ENCODE assay signal across 16 mouse cellular contexts in genomic region chr5:100671897-100672296, GRCm38 (mm10). TPM values are rescaled to one million over a fixed set of nuclear protein-coding genes. Genes with fewer than 3 reads are reported as not detected.
A peak's percentile ranks its signal among the peaks of the same experiment; 100 is the strongest.
DNase-seq lines count a peak whose midpoint lies in the region; ATAC-seq and TF ChIP-seq lines count a peak whose summit lies in the region.
"Had no signal": no experiment of that assay in that cellular context is flagged by ENCODE, and none has a peak within 500 bp of the region (broad histone marks: within the 10 kb centered on the region; RNA-seq: fewer than 3 reads in every experiment).

No protein-coding gene starts in this region.

- no peaks in the 10 kb centered on the region for H3K27me3 ChIP-seq in lung, postnatal 0 days (replicated peaks; ENCODE audit: insufficient read depth, low read length)
- no peaks in the 10 kb centered on the region for H3K27me3 ChIP-seq in intestine, embryonic 15.5 days (replicated peaks)
- H3K27me3 ChIP-seq in stomach, embryonic 15.5 days (replicated peaks), result no peaks in the 10 kb centered on the region
- no peaks in the 10 kb centered on the region for H3K27me3 ChIP-seq in midbrain, embryonic 15.5 days (replicated peaks)
- H3K27me3 ChIP-seq: embryonic facial prominence, embryonic 15.5 days; forebrain, embryonic 15.5 days; heart, embryonic 15.5 days; hindbrain, embryonic 13.5 days had no signal

- TF ChIP-seq CTCF in lung, postnatal 0 days (IDR thresholded peaks at IDR 0.05), result no peak

- H3K4me2 ChIP-seq in lung, postnatal 0 days (replicated peaks; ENCODE audit: low read depth, low read length), result no peak overlapping the region
- H3K4me2 ChIP-seq in intestine, embryonic 15.5 days (replicated peaks), result peak overlapping the region; percentile 4; the same call in 1 of the 2 replicates
- peak overlapping the region; percentile 66; the same call in 1 of the 2 replicates for H3K4me2 ChIP-seq in stomach, embryonic 15.5 days
- no peak overlapping the region for H3K4me2 ChIP-seq in midbrain, embryonic 15.5 days
- H3K4me2 ChIP-seq: embryonic facial prominence, embryonic 15.5 days; forebrain, embryonic 15.5 days; heart, embryonic 11.5 days; hindbrain, embryonic 13.5 days had no signal

- no peaks in the 10 kb centered on the region for H3K36me3 ChIP-seq in lung, postnatal 0 days (ENCODE audit: insufficient read depth, low read length)
- 0 out of 2 replicates have a peak, but pooled peaks cover 4% of the 10 kb centered on the region for H3K36me3 ChIP-seq in intestine, embryonic 15.5 days
- no peaks in the 10 kb centered on the region for H3K36me3 ChIP-seq in stomach, embryonic 15.5 days
- H3K36me3 ChIP-seq in midbrain, embryonic 15.5 days (replicated peaks), result no peaks in the 10 kb centered on the region; the same call in 1 of the 2 replicates
- H3K36me3 ChIP-seq: embryonic facial prominence, embryonic 15.5 days; forebrain, embryonic 15.5 days had no signal

- WGBS in lung, postnatal 0 days, result 46% methylated on average over 3 of the region's 3 CpGs
- WGBS in intestine, embryonic 15.5 days, result 51% methylated on average over 3 of the region's 3 CpGs
- 46% methylated on average over 3 of the region's 3 CpGs for whole genome bisulfite sequencing in stomach, embryonic 15.5 days
- WGBS in midbrain, embryonic 15.5 days, result 89% methylated on average over 3 of the region's 3 CpGs

- no peaks in the 10 kb centered on the region for H3K9me3 ChIP-seq in lung, postnatal 0 days (ENCODE audit: low read length)
- no peaks in the 10 kb centered on the region for H3K9me3 ChIP-seq in intestine, embryonic 15.5 days
- H3K9me3 ChIP-seq in stomach, embryonic 15.5 days, result no peaks in the 10 kb centered on the region
- no peaks in the 10 kb centered on the region for H3K9me3 ChIP-seq in midbrain, embryonic 15.5 days
- H3K9me3 ChIP-seq: embryonic facial prominence, embryonic 15.5 days; forebrain, embryonic 15.5 days; heart, embryonic 15.5 days; hindbrain, embryonic 13.5 days had no signal

- 0 out of 2 replicates have a peak, but pooled peaks cover 5% of the 10 kb centered on the region for H3K4me1 ChIP-seq in lung, postnatal 0 days (ENCODE audit: insufficient read depth, low read depth, low read length)
- peaks cover 21% of the 10 kb centered on the region; the same call in 1 of the 2 replicates for H3K4me1 ChIP-seq in intestine, embryonic 15.5 days (replicated peaks)
- H3K4me1 ChIP-seq in stomach, embryonic 15.5 days, result peaks cover 8% of the 10 kb centered on the region
- peaks cover 17% of the 10 kb centered on the region for H3K4me1 ChIP-seq in midbrain, embryonic 15.5 days

- no peak overlapping the region for H3K4me3 ChIP-seq in lung, postnatal 0 days (ENCODE audit: low read depth, low read length)
- no peak overlapping the region for H3K4me3 ChIP-seq in intestine, embryonic 15.5 days (replicated peaks)
- no peak overlapping the region for H3K4me3 ChIP-seq in stomach, embryonic 15.5 days (replicated peaks)
- no peak overlapping the region for H3K4me3 ChIP-seq in midbrain, embryonic 15.5 days
- H3K4me3 ChIP-seq: embryonic facial prominence, embryonic 15.5 days; heart, adult 2 months; heart, embryonic 15.5 days; hindbrain, embryonic 13.5 days had no signal

- peak; percentile 40 for DNase-seq in lung, postnatal 0 days (ENCODE audit: low spot score)
- no peak for DNase-seq in lung, postnatal 4 days
- no peak for DNase-seq in thymus, adult 18-20 months
- DNase-seq: gastrocnemius, postnatal 14 days had no signal

- ATAC-seq in lung, postnatal 0 days, result peak; percentile 13; the same call in 1 of the 2 replicates
- ATAC-seq in intestine, embryonic 15.5 days, result no peak
- no peak for ATAC-seq in stomach, embryonic 15.5 days (ENCODE audit: insufficient read depth, low FRiP score, low read depth)
- no peak for ATAC-seq in midbrain, embryonic 15.5 days (replicated peaks)
- ATAC-seq in erythroblast, adult 5-6 weeks (replicated peaks; ENCODE audit: low FRiP score, poor library complexity, severe bottlenecking), result no peak
- ATAC-seq: CD4-positive, CD25-positive, alpha-beta regulatory T cell, adult 4 months; forebrain, embryonic 15.5 days had no signal

- no peak overlapping the region for H3K9ac ChIP-seq in lung, postnatal 0 days (replicated peaks; ENCODE audit: low read depth)
- H3K9ac ChIP-seq in intestine, embryonic 15.5 days, result no peak overlapping the region
- no peak overlapping the region for H3K9ac ChIP-seq in stomach, embryonic 15.5 days
- H3K9ac ChIP-seq in midbrain, embryonic 15.5 days, result no peak overlapping the region
- H3K9ac ChIP-seq: embryonic facial prominence, embryonic 15.5 days; forebrain, embryonic 15.5 days; heart, embryonic 15.5 days; hindbrain, embryonic 13.5 days had no signal

- no peak overlapping the region for H3K27ac ChIP-seq in lung, postnatal 0 days (ENCODE audit: low read length)
- 0 out of 2 replicates have a peak overlapping the region, but pooled peaks have one; percentile 11 for H3K27ac ChIP-seq in intestine, embryonic 15.5 days
- no peak overlapping the region for H3K27ac ChIP-seq in stomach, embryonic 15.5 days
- H3K27ac ChIP-seq in midbrain, embryonic 15.5 days, result no peak overlapping the region
- H3K27ac ChIP-seq: embryonic facial prominence, embryonic 15.5 days; forebrain, embryonic 15.5 days; heart, adult 2 months; heart, embryonic 15.5 days; hindbrain, embryonic 13.5 days had no signal

- TF ChIP-seq EP300 in lung, postnatal 0 days (IDR thresholded peaks at IDR 0.05), result no peak

RNA-seq across cellular contexts. Expression of gene Coq2, which starts 3.0 kb away (rescaled TPM):
- polyA plus RNA-seq in lung, postnatal 0 days (2015; fragmentation: Nextera tagmentation; extraction: Ambion mirVana), result 34.3 and 35.5 TPM in 2 replicates
- polyA plus RNA-seq in intestine, embryonic 15.5 days (2015; fragmentation: Nextera tagmentation; extraction: Ambion mirVana), result 67.6 and 70.5 TPM in 2 replicates
- polyA plus RNA-seq in stomach, embryonic 15.5 days (2015; fragmentation: Nextera tagmentation; extraction: Ambion mirVana), result 63.3 and 66.4 TPM in 2 replicates
- 48.4 and 49.2 TPM in 2 replicates for polyA plus RNA-seq in midbrain, embryonic 15.5 days (2015; fragmentation: Nextera tagmentation; extraction: Ambion mirVana)
- total RNA-seq in erythroblast, adult 5-6 weeks (2015; ENCODE audit: low replicate concordance), result 3.5 and 6.1 TPM in 2 replicates
- total RNA-seq in erythroblast, adult 5-6 weeks (2017; ENCODE audit: low replicate concordance), result 3.2 and 8.3 TPM in 2 replicates

RNA-seq across cellular contexts. Expression of gene Hpse, which starts 47.6 kb away (rescaled TPM):
- polyA plus RNA-seq in lung, postnatal 0 days (2015; fragmentation: Nextera tagmentation; extraction: Ambion mirVana), result 3.0 and 3.6 TPM in 2 replicates
- 3.6 and 3.9 TPM in 2 replicates for polyA plus RNA-seq in intestine, embryonic 15.5 days (2015; fragmentation: Nextera tagmentation; extraction: Ambion mirVana)
- polyA plus RNA-seq in stomach, embryonic 15.5 days (2015; fragmentation: Nextera tagmentation; extraction: Ambion mirVana), result 5.5 and 6.0 TPM in 2 replicates
- 0.09 and 0.20 TPM in 2 replicates for polyA plus RNA-seq in midbrain, embryonic 15.5 days (2015; fragmentation: Nextera tagmentation; extraction: Ambion mirVana)
- total RNA-seq in erythroblast, adult 5-6 weeks (2015; ENCODE audit: low replicate concordance), result 3.8 and 5.0 TPM in 2 replicates
- 4.5 and 6.6 TPM in 2 replicates for total RNA-seq in erythroblast, adult 5-6 weeks (2017; ENCODE audit: low replicate concordance)
- total RNA-seq: MEL had no signal

Comparison
In these comparisons a context has a peak if more than half of its experiments do, and no peak if none do; other contexts are left out.
1. H3K4me2 ChIP-seq: peak in intestine, embryonic 15.5 days (single experiment) and stomach, embryonic 15.5 days (single experiment); none in lung, postnatal 0 days (single experiment) and midbrain, embryonic 15.5 days (single experiment).